Mouse (Mus musculus) embryonic facial prominence, embryonic 13.5 days (tissue): ENCODE measurements around the gene Mlec. TPM values are rescaled to one million over a fixed set of nuclear protein-coding genes. Genes with fewer than 3 reads are reported as not detected.
"Not testable (repeated sequence)": the region's sequence is repeated elsewhere in the genome, so short reads cannot be mapped to it uniquely, and the experiment has no call there.

ENCODE experiments used
- ATAC-seq: fragments of 200-750 bp; cut with Nextera tagmentation; 2 replicates; pipeline ENCODE4 v1.8.0; 2017; ENCODE audit warnings: low read depth; ENCODE audit not compliant: insufficient number of reproducible peaks, insufficient read depth, low FRiP score, low TSS enrichment
- H3K27ac ChIP-seq: fragments of 300-500 bp; sonication (generic); 2 replicates; pipeline ENCODE4 v1.5.1; 2015; ENCODE audit warnings: moderate library complexity, mild to moderate bottlenecking, inconsistent platforms
- H3K27me3 ChIP-seq: fragments of 300-500 bp; sonication (generic); 2 replicates; pipeline ENCODE4 v1.6.1; 2015; ENCODE audit warnings: mild to moderate bottlenecking, inconsistent platforms
- H3K36me3 ChIP-seq: fragments of 300-500 bp; sonication (generic); 2 replicates; pipeline ENCODE4 v1.6.1; 2015; ENCODE audit warnings: mild to moderate bottlenecking, inconsistent platforms
- H3K4me1 ChIP-seq: fragments of 300-500 bp; sonication (generic); 2 replicates; pipeline ENCODE4 v1.6.1; 2015; ENCODE audit warnings: inconsistent platforms
- H3K4me2 ChIP-seq: fragments of 300-500 bp; sonication (generic); 2 replicates; pipeline ENCODE4 v1.6.1; 2015; ENCODE audit warnings: moderate library complexity, mild to moderate bottlenecking, inconsistent platforms
- H3K4me3 ChIP-seq: fragments of 300-500 bp; sonication (generic); 2 replicates; pipeline ENCODE4 v1.5.1; 2015; ENCODE audit warnings: mild to moderate bottlenecking, inconsistent platforms
- H3K9ac ChIP-seq: fragments of 300-500 bp; sonication (generic); 2 replicates; pipeline ENCODE4 v1.6.1; 2015; ENCODE audit warnings: mild to moderate bottlenecking, inconsistent platforms
- H3K9me3 ChIP-seq: fragments of 300-500 bp; sonication (generic); 2 replicates; pipeline ENCODE4 v1.6.1; 2016; ENCODE audit warnings: inconsistent platforms
- WGBS: fragments of 180-500 bp; shearing (Covaris S2); methylation state at CpG from one replicate; pipeline ENCODE4 v1.1.7; 2015; ENCODE audit warnings: mixed read lengths; 5-methylcytosine and 5-hydroxymethylcytosine counted together
- polyA plus RNA-seq: library from polyadenylated mRNA; unstranded; fragments of >200 nt; fragmentation: Nextera tagmentation; extraction: Ambion mirVana; gene quantifications from 2 replicates; pipeline ENCODE4 v1.2.1, GENCODE M21; 2015

The Mlec gene
- polyA plus RNA-seq, 1 experiment from 2014 or later: 73.4 TPM

- H3K4me1 ChIP-seq: peaks cover 10% of the 10 kb centered on the region
- H3K36me3 ChIP-seq: no peaks in the 10 kb centered on the region
- no peak for ATAC-seq
- H3K27ac ChIP-seq: no peak overlapping the region
- H3K9me3 ChIP-seq: no peaks in the 10 kb centered on the region
- no peaks in the 10 kb centered on the region for H3K27me3 ChIP-seq
- no peak overlapping the region for H3K9ac ChIP-seq
- no peak overlapping the region for H3K4me2 ChIP-seq
- WGBS: 78% methylated on average over 8 of the region's 8 CpGs
- H3K4me3 ChIP-seq: no peak overlapping the region
Observed at GRCm38 (mm10) chr5:115170150-115170549, 12.2 kb upstream of the Mlec start.

- peak overlapping the region; percentile 34 for H3K4me2 ChIP-seq
- H3K27me3 ChIP-seq: no peaks in the 10 kb centered on the region
- H3K4me3 ChIP-seq: no peak overlapping the region
- no peaks in the 10 kb centered on the region for H3K9me3 ChIP-seq
- no peak for ATAC-seq
- WGBS: 38% methylated on average over 27 of the region's 27 CpGs
- H3K9ac ChIP-seq: peak overlapping the region; percentile 36; the same call in 1 of the 2 replicates
- H3K27ac ChIP-seq: no peak overlapping the region
- peaks cover 10% of the 10 kb centered on the region for H3K4me1 ChIP-seq
- H3K36me3 ChIP-seq: no peaks in the 10 kb centered on the region
Observed at GRCm38 (mm10) chr5:115168641-115169415, 10.8 kb upstream of the Mlec start.

- H3K27ac ChIP-seq: no peak overlapping the region
- no peaks in the 10 kb centered on the region for H3K36me3 ChIP-seq
- H3K9me3 ChIP-seq: no peaks in the 10 kb centered on the region
- no peaks in the 10 kb centered on the region for H3K27me3 ChIP-seq
- WGBS: 55% methylated on average over 6 of the region's 6 CpGs
- H3K4me3 ChIP-seq: no peak overlapping the region
- no peak for ATAC-seq
- peaks cover 17% of the 10 kb centered on the region for H3K4me1 ChIP-seq
- H3K9ac ChIP-seq: no peak overlapping the region
- H3K4me2 ChIP-seq: no peak overlapping the region
Observed at GRCm38 (mm10) chr5:115167396-115167795, 9.4 kb upstream of the Mlec start.

GRCm38 (mm10) chr5:115166815-115167194, 8.8 kb upstream of the Mlec start:
- H3K4me1 ChIP-seq: peaks cover 17% of the 10 kb centered on the region
- no peak overlapping the region for H3K4me2 ChIP-seq
- no peak for ATAC-seq
- H3K4me3 ChIP-seq: no peak overlapping the region
- H3K9ac ChIP-seq: no peak overlapping the region
- no peaks in the 10 kb centered on the region for H3K36me3 ChIP-seq
- no peak overlapping the region for H3K27ac ChIP-seq
- H3K9me3 ChIP-seq: no peaks in the 10 kb centered on the region
- WGBS: 84% methylated on average over 7 of the region's 7 CpGs
- H3K27me3 ChIP-seq: no peaks in the 10 kb centered on the region

DNA sequence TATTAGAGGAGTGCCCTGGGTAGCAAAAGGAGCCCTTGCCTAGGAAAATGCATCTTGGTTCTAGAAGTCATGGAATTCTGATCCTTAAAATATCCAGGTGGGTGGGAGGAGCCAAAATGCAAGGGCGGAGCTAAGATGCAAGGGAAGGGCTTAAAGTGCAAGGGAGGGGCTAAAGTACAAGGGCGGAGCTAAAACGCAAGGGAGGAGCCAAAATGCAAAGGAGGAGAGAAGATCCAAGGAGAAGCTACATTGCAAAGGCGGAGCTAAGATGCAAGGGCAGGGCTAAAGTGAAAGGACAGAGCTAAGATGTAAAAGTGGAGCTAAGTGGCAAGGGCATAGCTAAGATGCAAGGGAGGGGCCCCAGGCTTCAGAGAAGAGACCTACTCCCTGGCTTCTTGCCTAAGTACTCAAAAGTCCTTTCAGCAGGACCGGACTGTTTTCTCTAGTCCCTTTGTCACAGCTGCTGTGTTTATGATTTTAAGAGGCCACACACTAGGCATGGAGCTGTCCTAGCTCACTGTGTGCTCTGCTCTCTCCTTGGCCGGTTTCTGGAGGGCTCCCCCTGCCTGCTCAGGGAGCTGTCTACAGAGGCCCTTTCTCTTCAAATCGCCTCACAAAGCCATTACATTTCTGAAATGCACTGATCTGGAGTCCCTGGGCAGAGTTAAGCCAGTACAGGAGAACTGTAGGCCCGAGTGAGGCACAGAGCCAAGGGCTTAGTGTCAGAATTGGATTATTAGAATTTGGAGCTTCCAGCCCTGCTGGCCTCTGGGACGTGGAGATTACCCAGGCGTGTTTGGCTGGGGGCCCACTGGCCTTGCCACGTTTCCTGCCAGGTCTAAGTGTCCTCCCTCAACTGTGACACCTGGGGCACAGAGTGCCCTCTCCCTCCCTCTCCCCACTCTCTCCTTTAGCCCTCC, 8.2 kb upstream of the Mlec start:
- Histone ChIP-seq H3K9ac (no peak overlapping the region), H3K4me3 (no peak overlapping the region), H3K4me2 (no peak overlapping the region), H3K9me3 (no peaks in the 10 kb centered on the region), H3K36me3 (no peaks in the 10 kb centered on the region), H3K27me3 (no peaks in the 10 kb centered on the region), H3K4me1 (peaks cover 17% of the 10 kb centered on the region), H3K27ac (peak overlapping the region; percentile 55; the same call in 1 of the 2 replicates)
- WGBS: 60% methylated on average over 11 of the region's 11 CpGs
- no peak for ATAC-seq

DNA sequence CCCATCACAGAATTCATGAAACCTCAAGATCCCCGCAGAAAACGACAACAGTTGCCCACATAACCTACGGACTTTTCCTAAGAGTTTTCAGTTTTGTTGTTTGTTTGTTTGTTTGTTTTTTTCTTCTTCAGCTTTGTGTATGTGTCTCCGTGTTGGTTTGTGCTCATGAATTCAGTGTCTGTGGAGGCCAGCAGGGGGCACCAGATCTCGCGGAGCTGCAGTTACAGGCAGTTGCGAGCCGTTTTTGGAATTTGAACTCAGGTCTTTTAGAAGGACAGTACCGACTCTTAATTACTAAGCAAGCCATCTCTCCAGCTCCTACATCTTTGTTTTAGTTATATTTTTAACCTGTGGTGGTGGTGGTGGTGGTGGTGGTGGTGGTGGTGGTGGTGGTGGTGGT, 7.4 kb upstream of the Mlec start:
- WGBS: 54% methylated on average over 9 of the region's 9 CpGs
- H3K9me3 ChIP-seq: no peaks in the 10 kb centered on the region
- no peak overlapping the region for H3K4me2 ChIP-seq
- no peak for ATAC-seq
- no peak overlapping the region for H3K4me3 ChIP-seq
- H3K27me3 ChIP-seq: no peaks in the 10 kb centered on the region
- no peaks in the 10 kb centered on the region for H3K36me3 ChIP-seq
- H3K27ac ChIP-seq: no peak overlapping the region
- H3K9ac ChIP-seq: no peak overlapping the region
- H3K4me1 ChIP-seq: peaks cover 17% of the 10 kb centered on the region

GRCm38 (mm10) chr5:115164446-115164845, 6.5 kb upstream of the Mlec start:
- not testable (repeated sequence) for H3K27ac ChIP-seq, H3K9me3 ChIP-seq, H3K4me2 ChIP-seq, ATAC-seq, H3K27me3 ChIP-seq, H3K4me3 ChIP-seq, H3K36me3 ChIP-seq, H3K9ac ChIP-seq
- peaks cover 17% of the 10 kb centered on the region for H3K4me1 ChIP-seq
- 81% methylated on average over 4 of the region's 4 CpGs for WGBS

- Histone ChIP-seq H3K4me1 (peaks cover 14% of the 10 kb centered on the region), H3K27me3 (no peaks in the 10 kb centered on the region), H3K9ac (no peak overlapping the region), H3K4me2 (peak overlapping the region; percentile 43), H3K27ac (no peak overlapping the region), H3K9me3 (no peaks in the 10 kb centered on the region), H3K4me3 (no peak overlapping the region), H3K36me3 (no peaks in the 10 kb centered on the region)
- WGBS: 39% methylated on average over 8 of the region's 8 CpGs
- no peak for ATAC-seq
Observed at GRCm38 (mm10) chr5:115163563-115163962, 5.6 kb upstream of the Mlec start.

DNA sequence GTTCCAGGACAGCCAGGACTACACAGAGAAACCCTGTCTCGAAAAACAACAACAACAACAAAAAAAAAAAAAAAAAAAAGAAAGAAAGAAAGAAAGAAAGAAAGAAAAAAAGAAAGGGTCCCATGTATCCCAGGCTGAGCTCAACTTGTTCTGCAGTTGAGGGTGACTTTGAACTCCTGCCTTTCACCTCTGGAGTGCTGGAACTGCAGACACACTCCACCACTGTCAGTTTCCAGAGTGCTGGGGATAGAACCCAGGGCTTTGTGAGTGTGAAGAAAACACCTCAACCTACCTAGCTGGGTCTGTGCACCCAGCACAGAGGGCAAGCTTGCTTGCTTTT, 3.9 kb upstream of the Mlec start:
- not testable (repeated sequence) for H3K27ac ChIP-seq, H3K36me3 ChIP-seq, ATAC-seq, H3K4me3 ChIP-seq, H3K9ac ChIP-seq, H3K9me3 ChIP-seq, H3K27me3 ChIP-seq, H3K4me2 ChIP-seq
- WGBS: 64% methylated on average over 1 of the region's 1 CpGs
- H3K4me1 ChIP-seq: peaks cover 13% of the 10 kb centered on the region

DNA sequence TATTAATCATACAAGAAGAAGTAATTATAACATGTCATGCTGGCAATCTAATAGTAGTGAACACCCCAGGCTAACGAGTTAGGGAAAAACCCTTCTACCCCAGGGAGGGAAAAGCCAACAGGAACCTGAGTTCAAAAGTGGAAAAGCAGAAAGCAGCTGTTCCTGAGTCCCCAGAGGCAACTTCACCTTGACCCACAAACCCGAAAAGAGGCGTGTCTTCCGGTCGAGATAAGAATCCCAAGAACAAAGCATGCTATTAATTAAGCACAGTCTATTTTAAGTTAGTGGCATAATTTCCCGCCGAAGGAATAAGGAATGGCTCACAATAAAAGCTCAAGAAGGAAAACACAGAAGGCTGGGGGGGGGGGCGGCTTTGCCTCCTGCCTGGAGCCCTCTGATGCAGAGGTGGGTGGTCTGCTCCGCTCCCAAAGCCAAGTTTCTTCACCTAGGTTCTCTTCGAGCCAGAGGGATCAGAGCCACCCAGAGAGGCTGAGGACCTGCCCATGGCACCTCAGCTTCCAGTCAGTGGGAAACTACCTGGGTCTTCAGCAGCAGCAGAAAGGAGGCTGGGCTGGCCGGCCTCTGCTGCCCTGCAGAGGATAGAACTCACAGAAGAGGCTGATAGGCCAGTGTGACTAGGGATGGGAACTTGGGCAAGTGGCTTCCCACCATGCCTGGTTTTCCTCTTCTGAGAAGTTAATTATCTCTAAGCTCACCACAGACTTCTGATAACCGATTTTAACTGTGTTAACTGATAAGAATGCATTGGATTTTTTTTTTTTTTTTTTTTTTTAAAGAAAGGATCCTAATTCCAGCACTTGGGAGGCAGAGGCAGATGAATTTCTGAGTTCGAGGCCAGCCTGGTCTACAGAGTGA, 3.3 kb upstream of the Mlec start:
- Histone ChIP-seq H3K4me1 (peaks cover 16% of the 10 kb centered on the region), H3K9ac (no peak overlapping the region), H3K4me2 (no peak overlapping the region), H3K4me3 (no peak overlapping the region), H3K27me3 (no peaks in the 10 kb centered on the region), H3K9me3 (no peaks in the 10 kb centered on the region), H3K36me3 (no peaks in the 10 kb centered on the region), H3K27ac (no peak overlapping the region)
- no peak for ATAC-seq
- 28% methylated on average over 13 of the region's 13 CpGs for WGBS

- Histone ChIP-seq H3K36me3 (no peaks in the 10 kb centered on the region), H3K4me2 (no peak overlapping the region), H3K27me3 (no peaks in the 10 kb centered on the region), H3K4me1 (peaks cover 20% of the 10 kb centered on the region), H3K9ac (no peak overlapping the region), H3K9me3 (no peaks in the 10 kb centered on the region), H3K4me3 (no peak overlapping the region), H3K27ac (no peak overlapping the region; the same call in 1 of the 2 replicates)
- 62% methylated on average over 6 of the region's 6 CpGs for whole genome bisulfite sequencing
- ATAC-seq: no peak
Observed at GRCm38 (mm10) chr5:115160655-115161054, 2.7 kb upstream of the Mlec start.
